Comparison of ENCODE assay signal across 28 mouse cellular contexts in the genomic region with DNA sequence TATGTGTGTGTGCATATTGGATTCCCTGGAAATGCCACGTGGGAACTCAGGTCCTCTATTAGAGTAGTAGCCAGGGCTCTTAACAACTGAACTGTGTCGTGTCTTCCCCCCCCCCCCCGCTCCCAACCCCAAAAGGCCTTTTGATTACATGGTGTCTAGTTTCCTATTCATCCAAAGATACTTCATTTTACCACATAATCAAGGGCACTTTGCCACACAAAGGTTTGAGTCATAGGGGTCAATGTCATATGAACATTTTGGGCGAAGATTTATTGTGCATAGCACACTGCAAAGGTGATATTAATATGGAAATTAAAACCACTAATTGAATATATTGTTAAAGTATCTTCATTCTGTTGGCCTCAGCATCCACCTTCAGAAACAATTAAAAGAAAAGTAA.
DNase-seq lines count a peak whose midpoint lies in the region; ATAC-seq and TF ChIP-seq lines count a peak whose summit lies in the region.
"Had no signal": no experiment of that assay in that cellular context is flagged by ENCODE, and none has a peak within 500 bp of the region (broad histone marks: within the 10 kb centered on the region; RNA-seq: fewer than 3 reads in every experiment).

No protein-coding gene starts in this region.

- H3K4me1 ChIP-seq in midbrain, embryonic 12.5 days = no peaks in the 10 kb centered on the region
- H3K4me1 ChIP-seq in midbrain, embryonic 15.5 days = peaks cover 10% of the 10 kb centered on the region; the same call in 1 of the 2 replicates
- peaks cover 3% of the 10 kb centered on the region for H3K4me1 ChIP-seq in testis, adult 2 months (ENCODE audit: control insufficient read depth, insufficient read depth, low read length)
- H3K4me1 ChIP-seq: embryonic facial prominence, embryonic 10.5 days; forebrain, embryonic 12.5 days; forebrain, embryonic 15.5 days had no signal

- H3K9ac ChIP-seq in midbrain, embryonic 12.5 days (replicated peaks) = no peak overlapping the region
- H3K9ac ChIP-seq in midbrain, embryonic 15.5 days = no peak overlapping the region
- H3K9ac ChIP-seq: embryonic facial prominence, embryonic 13.5 days; forebrain, embryonic 12.5 days; forebrain, embryonic 15.5 days; heart, embryonic 12.5 days; heart, embryonic 15.5 days; hindbrain, embryonic 15.5 days had no signal

- no peak overlapping the region for H3K4me3 ChIP-seq in midbrain, embryonic 12.5 days
- no peak overlapping the region for H3K4me3 ChIP-seq in midbrain, embryonic 15.5 days
- peak overlapping the region; percentile 85 for H3K4me3 ChIP-seq in testis, adult 2 months (ENCODE audit: control insufficient read depth, low read depth, low read length)
- H3K4me3 ChIP-seq: embryonic facial prominence, embryonic 10.5 days; embryonic facial prominence, embryonic 13.5 days; erythroblast, embryonic 14.5 days; forebrain, embryonic 12.5 days; forebrain, embryonic 15.5 days; heart, embryonic 12.5 days; heart, embryonic 15.5 days; hindbrain, embryonic 15.5 days had no signal

- 0 out of 2 replicates have a peak overlapping the region, but pooled peaks have one; percentile 0 for H3K27ac ChIP-seq in midbrain, embryonic 12.5 days (replicated peaks)
- no peak overlapping the region for H3K27ac ChIP-seq in midbrain, embryonic 15.5 days
- H3K27ac ChIP-seq in testis, adult 2 months (ENCODE audit: control insufficient read depth, insufficient read depth, low read depth, low read length) = no peak overlapping the region
- H3K27ac ChIP-seq: embryonic facial prominence, embryonic 10.5 days; embryonic facial prominence, embryonic 13.5 days; forebrain, embryonic 12.5 days; forebrain, embryonic 15.5 days; heart, embryonic 15.5 days had no signal

- no peaks in the 10 kb centered on the region for H3K9me3 ChIP-seq in midbrain, embryonic 12.5 days
- no peaks in the 10 kb centered on the region for H3K9me3 ChIP-seq in midbrain, embryonic 15.5 days
- H3K9me3 ChIP-seq: embryonic facial prominence, embryonic 10.5 days; embryonic facial prominence, embryonic 13.5 days; forebrain, embryonic 12.5 days; forebrain, embryonic 15.5 days; G1E; heart, embryonic 12.5 days; heart, embryonic 15.5 days; hindbrain, embryonic 15.5 days had no signal

- WGBS in midbrain, embryonic 12.5 days = 60% methylated on average over 4 of the region's 4 CpGs
- WGBS in midbrain, embryonic 15.5 days = 68% methylated on average over 4 of the region's 4 CpGs

- no peak for ATAC-seq in midbrain, embryonic 12.5 days (ENCODE audit: low FRiP score, low read depth)
- no peak for ATAC-seq in midbrain, embryonic 15.5 days (replicated peaks)
- ATAC-seq: forebrain, embryonic 15.5 days had no signal

- no peak for TF ChIP-seq CTCF in testis, adult 2 months (IDR thresholded peaks at IDR 0.05; ENCODE audit: control insufficient read depth, insufficient read depth, insufficient replicate concordance, low read depth, low read length)

- no peaks in the 10 kb centered on the region for H3K27me3 ChIP-seq in midbrain, embryonic 12.5 days
- H3K27me3 ChIP-seq in midbrain, embryonic 15.5 days (replicated peaks) = no peaks in the 10 kb centered on the region
- no peaks in the 10 kb centered on the region for H3K27me3 ChIP-seq in testis, adult 2 months (ENCODE audit: control insufficient read depth, insufficient read depth, low read length)
- H3K27me3 ChIP-seq: CH12.LX; embryonic facial prominence, embryonic 13.5 days; forebrain, embryonic 12.5 days; forebrain, embryonic 15.5 days; heart, embryonic 12.5 days; heart, embryonic 15.5 days; hindbrain, embryonic 15.5 days had no signal

- no peak for TF ChIP-seq POLR2A in testis, adult 2 months (IDR thresholded peaks at IDR 0.05; ENCODE audit: control insufficient read depth, low read depth, low read length)

- peaks cover 23% of the 10 kb centered on the region for H3K36me3 ChIP-seq in midbrain, embryonic 12.5 days
- no peaks in the 10 kb centered on the region for H3K36me3 ChIP-seq in midbrain, embryonic 15.5 days (replicated peaks)
- H3K36me3 ChIP-seq in testis, adult 2 months (ENCODE audit: control insufficient read depth, insufficient read depth, low read length) = peaks cover 3% of the 10 kb centered on the region
- H3K36me3 ChIP-seq: heart, embryonic 15.5 days; hindbrain, embryonic 15.5 days had no signal

- peak; percentile 51 for DNase-seq in adrenal gland, adult 2 months
- no peak for DNase-seq in adrenal gland, adult 8-10 months
- no peak for DNase-seq in testis, postnatal 10 days (ENCODE audit: low spot score)
- no peak for DNase-seq in heart, postnatal 4 days
- DNase-seq: adrenal gland, postnatal 25 days; B cell, adult 2 months; cerebellum, adult 11-12 months; cerebellum, adult 8-10 months; cerebellum, postnatal 10 days; cerebellum, postnatal 36 days; embryo, embryonic 11 days; gastrocnemius, postnatal 25 days; heart, adult 18-20 months; heart, postnatal 10 days; heart, postnatal 36 days had no signal

- H3K4me2 ChIP-seq in midbrain, embryonic 12.5 days (replicated peaks) = no peak overlapping the region
- no peak overlapping the region for H3K4me2 ChIP-seq in midbrain, embryonic 15.5 days
- H3K4me2 ChIP-seq: embryonic facial prominence, embryonic 13.5 days; forebrain, embryonic 12.5 days; forebrain, embryonic 15.5 days; heart, embryonic 12.5 days; heart, embryonic 15.5 days; hindbrain, embryonic 15.5 days had no signal
